Mouse (Mus musculus) right cerebral cortex, postnatal 10 days (tissue): Measurements from ENCODE around the gene Idnk.

Experiments
- DNase-seq, 2 experiments: peaks; one replicate each; pipeline ENCODE4 v3.0.0; 2021; ENCODE audit warnings: low spot score in 2 of 2

Idnk gene

DNA sequence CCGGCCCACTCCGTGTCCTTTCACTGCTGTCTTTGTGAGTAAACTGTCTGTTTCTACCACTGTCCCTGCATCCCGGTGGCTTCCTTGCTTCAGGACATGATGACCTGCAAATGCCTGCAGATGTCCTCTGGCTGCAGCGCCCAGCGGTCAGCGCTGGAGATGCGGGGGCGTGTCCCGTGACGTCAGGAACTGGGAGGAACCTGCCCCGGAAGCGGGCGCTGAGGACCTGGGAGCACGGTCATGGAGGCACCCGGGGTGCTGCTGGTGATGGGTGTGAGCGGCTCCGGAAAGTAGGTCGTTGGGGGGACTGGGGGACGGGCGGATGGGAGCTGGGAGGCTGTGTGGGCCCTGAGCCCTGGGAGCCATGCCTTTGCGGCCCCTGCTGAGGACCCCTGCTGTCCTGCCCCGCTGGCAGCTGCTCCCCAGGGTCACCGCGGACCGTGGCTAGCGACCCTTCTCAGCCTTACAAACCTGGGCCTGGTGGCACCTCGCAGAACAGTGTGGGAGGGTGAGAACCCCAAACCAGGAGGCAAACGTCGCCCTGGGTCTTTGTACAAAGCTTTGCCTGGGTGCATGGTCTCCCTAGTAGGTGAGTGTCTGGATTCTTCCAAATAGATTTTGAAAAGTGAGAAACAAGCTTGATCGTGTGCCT is at the start of gene Idnk:
Gene Idnk (plus strand): TSS at position 203 of the 652 bp plus-strand sequence.
- peak; percentile 86 to 88 for DNase-seq

DNA sequence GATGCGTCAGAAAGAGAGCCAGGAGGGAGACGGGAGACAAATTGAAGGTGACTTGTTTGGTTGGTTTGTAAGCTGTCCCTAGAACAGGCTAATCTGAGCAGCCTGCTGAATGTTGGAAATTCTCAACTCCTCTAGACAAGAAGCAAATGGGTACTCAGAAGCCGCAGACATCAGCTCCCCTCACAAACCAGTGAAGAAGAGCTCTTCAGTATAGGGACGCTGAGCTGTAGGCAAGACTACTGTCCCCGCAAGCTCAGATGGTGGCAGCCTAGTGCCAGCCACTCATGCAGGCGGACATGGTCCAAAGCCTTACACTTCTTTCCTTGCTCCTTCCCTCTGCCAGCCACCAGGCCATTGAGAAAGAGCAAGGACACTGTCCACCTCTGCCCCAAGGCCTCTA is 46.1 kb upstream of the Idnk start:
- no peak for DNase-seq

- no peak for DNase-seq
These were observed 45.3 kb upstream of the Idnk start for GRCm38 (mm10) chr13:58112191-58112590.

DNA sequence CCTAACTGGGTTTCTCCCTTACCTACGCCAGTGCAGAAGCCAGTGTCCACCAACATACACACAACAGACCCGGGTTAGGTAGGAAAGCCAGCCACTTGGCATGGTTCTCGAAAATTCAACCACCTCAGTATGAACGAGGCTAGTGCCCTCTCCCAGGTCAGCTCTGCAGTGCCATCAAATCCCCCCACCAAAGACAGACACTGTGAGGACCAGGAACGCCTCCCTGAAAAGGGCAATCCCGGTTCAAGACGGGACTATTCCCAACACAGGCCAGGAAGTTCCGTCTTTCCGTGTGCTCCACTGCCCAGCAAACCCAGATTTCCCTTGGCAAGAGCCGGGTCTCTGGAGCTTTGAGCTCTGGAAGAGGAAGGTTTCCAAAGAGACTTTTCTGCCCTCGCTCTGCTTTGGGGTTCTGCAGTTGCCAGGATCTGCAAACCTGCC is 44.8 kb upstream of the Idnk start:
- peak in 1 of 2 experiments; percentile 52 for DNase-seq

GRCm38 (mm10) chr13:58113061-58113900 is 44.2 kb upstream of the Idnk start, which contains the start of gene Klhl3:
Gene Klhl3 (minus strand): TSS chr13:58113592.
- peak; percentile 93 for DNase-seq

GRCm38 (mm10) chr13:58115227-58115626 is 42.2 kb upstream of the Idnk start:
- DNase-seq = no peak

DNA sequence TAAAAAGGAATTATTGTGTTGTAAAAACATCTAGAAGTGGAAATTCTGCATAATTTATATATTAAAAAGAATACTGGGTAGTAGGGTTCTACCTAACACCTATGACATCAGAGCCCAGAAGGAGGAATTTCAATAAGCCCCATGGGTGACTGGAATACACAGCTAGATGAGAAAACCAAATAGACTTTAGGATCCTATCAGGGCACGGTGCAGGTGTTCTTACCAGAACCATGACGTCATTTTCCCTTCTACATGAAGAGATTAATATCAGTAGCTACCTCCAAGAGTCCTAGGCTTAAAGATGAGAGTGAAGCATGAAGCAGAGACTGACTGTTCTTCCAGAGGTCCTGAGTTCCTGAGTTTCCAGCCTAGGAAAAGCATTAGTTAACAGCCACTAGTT is 40.6 kb upstream of the Idnk start:
- no peak for DNase-seq

DNA sequence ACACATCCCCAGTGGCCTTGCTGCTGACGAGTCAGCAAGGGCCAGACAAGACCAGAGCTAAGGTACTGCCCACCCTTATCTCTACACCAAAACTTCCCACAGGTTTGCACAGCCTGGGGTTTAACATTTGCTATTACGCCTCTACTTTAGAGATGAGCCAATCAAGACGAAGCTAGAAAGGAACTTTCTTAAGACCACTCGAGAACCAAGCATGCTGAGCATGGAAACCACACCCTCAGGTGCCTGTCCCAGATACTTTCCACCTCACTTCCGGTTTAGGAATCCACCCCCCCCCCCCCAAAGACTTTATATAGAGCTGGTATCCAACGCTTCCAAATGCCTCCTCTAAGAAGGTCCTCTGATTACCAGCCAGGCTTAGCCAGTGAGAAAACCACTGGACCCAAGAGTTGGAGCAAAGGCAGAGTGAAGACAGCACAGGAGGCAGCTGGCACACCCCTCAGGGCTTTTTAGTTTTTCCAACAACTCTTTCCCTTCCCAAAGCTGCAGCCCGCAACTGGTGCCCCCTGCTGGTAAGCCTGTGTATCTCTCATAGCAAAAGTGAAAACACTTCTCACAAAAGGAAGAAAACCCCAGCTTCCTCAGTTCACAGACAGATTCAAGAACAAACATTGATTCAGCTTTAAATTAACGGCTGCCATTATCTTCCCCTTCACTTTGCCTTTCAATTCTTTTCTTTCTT is 40.0 kb upstream of the Idnk start:
- DNase-seq = peak in 1 of 2 experiments; percentile 72

- DNase-seq = no peak
These were observed 34.6 kb upstream of the Idnk start for GRCm38 (mm10) chr13:58122786-58123297.

- no peak for DNase-seq
These were observed 34.1 kb upstream of the Idnk start for GRCm38 (mm10) chr13:58123381-58123780.

DNA sequence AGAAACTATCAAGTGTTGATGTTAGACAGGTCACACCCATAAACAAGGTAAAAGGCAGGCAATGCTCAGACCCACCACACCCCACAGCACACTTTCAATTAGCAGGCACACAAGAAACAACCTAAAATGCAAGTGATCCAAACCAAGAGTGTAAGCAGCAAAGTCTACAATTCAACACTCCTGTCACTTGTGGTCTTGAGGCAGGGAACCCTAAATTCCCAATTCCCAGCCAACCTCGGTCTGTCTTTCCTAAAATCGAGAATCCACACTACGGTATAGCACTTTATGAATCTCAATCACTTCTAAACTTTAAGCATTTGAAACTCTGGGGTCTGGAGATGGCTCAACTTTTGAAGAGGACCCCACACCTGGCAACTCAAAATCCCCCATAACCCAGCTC is 33.2 kb upstream of the Idnk start:
- no peak for DNase-seq

DNA sequence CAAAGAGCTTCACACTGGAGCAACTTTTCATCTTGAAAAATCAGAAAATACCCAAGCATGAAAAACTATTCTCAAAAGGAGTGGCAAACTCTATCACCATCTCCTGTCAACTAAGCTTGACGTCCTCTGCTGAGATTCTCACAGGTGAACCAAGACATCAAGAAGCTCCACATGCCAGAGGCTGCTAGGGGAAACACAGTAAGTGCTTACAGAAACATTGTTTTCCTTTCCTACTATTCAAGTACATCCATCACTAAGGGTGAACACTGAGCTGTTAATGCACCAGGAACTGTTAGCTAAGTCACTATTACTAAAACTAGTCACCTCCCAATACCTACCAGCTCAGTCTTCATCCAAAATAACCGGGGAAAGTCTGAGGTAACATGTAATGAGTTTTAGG is 32.5 kb upstream of the Idnk start:
- no peak for DNase-seq

DNA sequence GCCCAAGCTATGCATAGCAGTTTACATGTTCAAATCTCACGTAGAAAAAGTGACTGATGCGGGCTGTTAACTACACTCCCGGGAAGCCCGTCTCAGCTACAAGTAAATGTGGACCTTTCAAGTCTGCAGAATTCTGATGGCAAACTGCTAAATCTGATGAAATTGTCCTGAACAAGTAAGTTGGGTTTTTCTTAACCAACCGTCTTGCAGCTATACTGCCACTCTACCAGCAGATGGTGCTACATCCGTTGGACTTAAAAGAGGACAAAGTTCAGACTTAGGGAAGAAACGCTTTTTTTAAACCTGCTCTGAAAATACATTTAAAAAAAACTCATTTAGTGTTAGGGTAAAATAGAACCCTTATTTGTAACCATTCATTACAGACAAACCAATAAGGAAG is 31.3 kb upstream of the Idnk start:
- DNase-seq = no peak

DNA sequence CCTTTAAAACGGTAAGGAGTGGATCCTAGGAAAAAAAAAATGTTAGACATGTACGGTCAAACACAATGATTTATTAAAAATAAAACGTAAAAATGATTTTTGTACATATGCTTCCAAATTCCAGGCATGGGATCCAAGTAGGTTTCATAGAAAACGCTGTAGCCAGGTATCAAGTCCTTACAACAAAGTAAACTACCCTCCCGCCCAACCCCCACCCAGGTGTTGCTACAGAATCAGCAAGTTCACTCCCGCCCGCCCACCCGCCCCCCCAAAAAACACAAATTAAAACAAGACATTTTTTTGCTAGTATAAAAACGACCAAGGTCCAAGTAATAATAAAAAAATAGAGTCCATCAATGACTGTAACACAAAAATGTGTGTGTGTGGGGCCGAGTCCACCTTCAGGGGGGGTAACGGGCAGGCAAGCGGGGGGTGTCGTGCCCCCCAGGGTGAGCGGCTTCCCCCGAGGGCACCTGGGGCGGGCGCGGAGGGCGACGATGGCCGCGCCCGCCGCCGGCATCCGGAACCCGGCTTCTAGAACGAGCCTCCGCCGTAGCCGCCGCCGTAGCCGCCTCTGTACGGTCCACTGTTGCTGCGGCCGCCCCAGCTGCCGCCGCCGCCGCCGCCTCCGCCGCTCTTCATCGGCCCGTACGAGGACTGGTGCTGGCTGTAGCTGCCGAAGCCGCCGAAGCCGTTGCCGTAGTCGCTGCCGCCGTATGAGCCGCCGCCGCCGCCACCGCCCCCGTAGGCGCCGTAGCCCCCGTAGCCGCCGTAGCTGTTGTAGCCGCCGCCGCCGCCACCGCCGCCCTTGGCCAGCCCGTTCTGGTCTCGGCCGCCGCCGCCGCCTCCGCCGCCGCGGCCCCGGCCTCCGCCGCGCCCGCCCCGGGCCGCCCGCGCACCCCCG is 30.3 kb upstream of the Idnk start:
- DNase-seq = peak in 1 of 2 experiments; percentile 33

DNA sequence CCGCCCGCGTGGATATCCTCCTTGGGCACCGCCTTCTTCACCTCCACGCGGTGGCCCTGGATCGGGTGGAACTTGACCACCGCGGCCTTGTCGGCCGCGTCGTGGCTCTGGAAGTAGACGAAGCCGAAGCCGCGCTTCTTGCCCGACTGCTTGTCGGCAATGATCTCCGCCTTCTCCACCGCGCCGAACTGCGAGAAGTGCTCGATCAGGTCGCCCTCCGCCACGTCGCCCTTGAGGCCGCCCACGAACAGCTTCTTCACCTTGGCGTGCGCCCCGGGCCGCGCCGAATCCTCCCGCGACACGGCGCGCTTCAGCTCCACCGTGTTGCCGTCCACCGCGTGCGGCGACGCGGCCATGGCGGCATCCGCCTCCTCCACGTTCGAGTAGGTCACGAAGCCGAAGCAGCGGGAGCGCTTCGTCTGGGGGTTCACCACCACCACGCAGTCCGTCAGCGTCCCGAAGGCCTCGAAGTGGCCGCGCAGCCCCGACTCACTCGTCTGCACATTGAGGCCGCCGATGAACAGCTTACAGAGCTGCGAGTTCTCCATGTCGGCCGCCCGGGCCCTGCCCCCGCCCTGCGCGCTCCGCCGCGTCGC is 29.6 kb upstream of the Idnk start:
- DNase-seq = peak; percentile 73 to 78

- DNase-seq = peak; percentile 95 to 96
These were observed 29.1 kb upstream of the Idnk start, which contains the start of gene Hnrnpa0 for GRCm38 (mm10) chr13:58128396-58128767. Gene Hnrnpa0 (minus strand): TSS chr13:58128556.

- peak; percentile 98 for DNase-seq
These were observed 28.4 kb upstream of the Idnk start for GRCm38 (mm10) chr13:58128768-58129671.

GRCm38 (mm10) chr13:58129687-58130246 is 27.7 kb upstream of the Idnk start:
- DNase-seq = no peak

DNA sequence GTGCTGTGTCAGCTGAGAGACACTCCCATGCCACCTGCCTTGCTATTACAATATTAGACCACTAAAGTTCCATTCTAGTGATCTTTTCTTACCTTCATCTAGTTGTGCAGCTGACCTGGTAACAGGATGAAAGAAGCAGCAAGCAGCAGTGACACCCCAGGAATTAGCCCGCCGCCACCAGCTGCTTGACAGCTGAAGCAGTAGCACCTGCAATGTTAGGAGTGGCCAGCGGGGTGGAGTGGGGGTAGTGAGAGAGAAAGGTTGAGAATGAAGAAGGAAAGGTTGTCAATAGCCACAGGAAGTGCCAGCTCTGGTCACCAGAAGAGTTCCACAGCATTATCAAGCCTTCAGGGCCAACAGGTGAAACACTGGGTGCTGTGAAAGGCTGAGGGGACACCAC is 25.8 kb upstream of the Idnk start:
- DNase-seq = no peak
